Mouse (Mus musculus): ENCODE results near the gene Src.

DNA sequence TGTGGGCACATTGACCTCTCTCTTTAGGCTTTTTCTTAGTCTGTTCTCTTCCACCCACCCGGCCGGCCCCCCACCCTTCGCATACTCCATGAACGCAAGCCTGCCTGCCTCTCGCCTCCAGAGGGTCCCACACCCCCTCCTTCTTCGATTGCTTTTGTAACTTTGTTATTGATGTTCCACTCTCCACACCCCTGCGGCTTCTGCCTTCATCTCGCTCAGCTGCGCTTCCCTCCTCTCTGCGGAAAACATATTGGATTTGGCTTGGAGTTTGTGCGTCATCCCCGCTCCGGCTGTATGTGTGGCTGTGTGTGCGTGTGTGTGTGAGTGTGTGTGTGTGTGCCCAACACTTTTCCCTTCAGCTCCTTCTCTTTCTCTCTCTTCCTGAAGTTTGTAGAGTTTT is 88.5 kb downstream of the Src start:
- TF ChIP-seq MAFK (IDR thresholded peaks at IDR 0.05; ENCODE audit: insufficient read depth, low read depth, low read length) (no peak), ZNF384 (IDR thresholded peaks at IDR 0.05; ENCODE audit: low read depth, low read length) (no peak), ZC3H11A (IDR thresholded peaks at IDR 0.05; ENCODE audit: borderline replicate concordance, low read depth, low read length) (no peak), CHD2 (IDR thresholded peaks at IDR 0.05; ENCODE audit: low read depth, low read length) (no peak)
